Mouse (Mus musculus) erythroid progenitor cell, adult 5-6 weeks (primary cell): ENCODE data around the gene Rbm39. TPM values are rescaled to one million over a fixed set of nuclear protein-coding genes. Genes with fewer than 3 reads are reported as not detected.

Experiments used
- ATAC-seq: replicated peaks from 2 replicates; pipeline ENCODE4 v1.8.0; 2016; ENCODE audit warnings: moderate number of reproducible peaks, mild to moderate bottlenecking, moderate TSS enrichment, inconsistent platforms; ENCODE audit not compliant: poor library complexity, low FRiP score, severe bottlenecking
- total RNA-seq, 2 experiments: library from RNA; stranded (forward) in 1 of 2; stranded (reverse) in 1 of 2; fragments of 150-400 nt in 1 of 2; fragments of 186-747, 209-891 nt in 1 of 2; gene quantifications; 2 replicates each; pipeline versions ENCODE4 v1.2.3 to v1.2.4; 2015 to 2017; ENCODE audit warnings: low replicate concordance in 2 of 2

Gene Rbm39
- total RNA-seq (2015; ENCODE audit: low replicate concordance), result 430 and 594 TPM in 2 replicates
- total RNA-seq (2017; ENCODE audit: low replicate concordance), result 425 and 602 TPM in 2 replicates

GRCm38 (mm10) chr2:156180094-156180821, at the start of gene Rbm39:
TSS of gene Rbm39 (minus strand) at chr2:156180238.
- peak; percentile 90 for ATAC-seq

- ATAC-seq, result no peak
These were observed 49.1 kb upstream of the Rbm39 start for GRCm38 (mm10) chr2:156229171-156229570.

- no peak for ATAC-seq
These were observed 47.7 kb upstream of the Rbm39 start for GRCm38 (mm10) chr2:156227689-156228088.

GRCm38 (mm10) chr2:156224043-156224442, 44.0 kb upstream of the Rbm39 start:
- ATAC-seq, result no peak

- ATAC-seq, result no peak
These were observed 42.1 kb upstream of the Rbm39 start for GRCm38 (mm10) chr2:156222100-156222499.

- ATAC-seq, result no peak
These were observed 37.7 kb upstream of the Rbm39 start for GRCm38 (mm10) chr2:156217786-156218185.

- ATAC-seq, result no peak
These were observed 23.9 kb upstream of the Rbm39 start for GRCm38 (mm10) chr2:156203917-156204316.

GRCm38 (mm10) chr2:156202848-156203437, 22.9 kb upstream of the Rbm39 start:
- no peak for ATAC-seq

- no peak for ATAC-seq
These were observed 21.4 kb upstream of the Rbm39 start for GRCm38 (mm10) chr2:156201486-156201885.

- ATAC-seq, result no peak
These were observed 19.9 kb upstream of the Rbm39 start for GRCm38 (mm10) chr2:156199944-156200343.

GRCm38 (mm10) chr2:156197129-156197911, 17.3 kb upstream of the Rbm39 start:
- ATAC-seq, result no peak

GRCm38 (mm10) chr2:156196302-156197128, 16.5 kb upstream of the Rbm39 start, which contains the start of gene Phf20:
TSS of gene Phf20 (plus strand) at chr2:156196466.
- peak; percentile 94 for ATAC-seq

- ATAC-seq, result no peak
These were observed 14.5 kb upstream of the Rbm39 start for GRCm38 (mm10) chr2:156194571-156194970.

GRCm38 (mm10) chr2:156193066-156193862, 13.2 kb upstream of the Rbm39 start:
- no peak for ATAC-seq

GRCm38 (mm10) chr2:156192068-156192467, 12.0 kb upstream of the Rbm39 start:
- no peak for ATAC-seq

GRCm38 (mm10) chr2:156191540-156191939, 11.5 kb upstream of the Rbm39 start:
- no peak for ATAC-seq

GRCm38 (mm10) chr2:156190004-156190896, 10.2 kb upstream of the Rbm39 start:
- ATAC-seq, result peak; percentile 66

GRCm38 (mm10) chr2:156189241-156189640, 9.2 kb upstream of the Rbm39 start:
- 0 out of 2 replicates have a peak, but pooled peaks have one; percentile 17 for ATAC-seq
